Mouse (Mus musculus) stomach, embryonic 15.5 days (tissue): Measurements from ENCODE around the gene Gm11214. TPM values are rescaled to one million over a fixed set of nuclear protein-coding genes. Genes with fewer than 3 reads are reported as not detected.

Experiments used
- ATAC-seq: fragments of 200-750 bp; cut with Nextera tagmentation; 2 replicates; pipeline ENCODE4 v1.8.0; 2017; ENCODE audit warnings: low read depth, moderate number of reproducible peaks, moderate TSS enrichment; ENCODE audit not compliant: insufficient read depth, low FRiP score
- H3K27ac ChIP-seq: fragments of 300-500 bp; sonication (generic); 2 replicates; pipeline ENCODE4 v1.5.1; 2015; ENCODE audit warnings: mild to moderate bottlenecking, inconsistent platforms
- H3K27me3 ChIP-seq: fragments of 300-500 bp; sonication (generic); replicated peaks from 2 replicates; pipeline ENCODE4 v1.6.1; 2015; ENCODE audit warnings: inconsistent platforms
- H3K36me3 ChIP-seq: fragments of 300-500 bp; sonication (generic); 2 replicates; pipeline ENCODE4 v1.6.1; 2015; ENCODE audit warnings: inconsistent platforms
- H3K4me1 ChIP-seq: fragments of 300-500 bp; sonication (generic); 2 replicates; pipeline ENCODE4 v1.6.1; 2015; ENCODE audit warnings: inconsistent platforms
- H3K4me2 ChIP-seq: fragments of 300-500 bp; sonication (generic); 2 replicates; pipeline ENCODE4 v1.6.1; 2015; ENCODE audit warnings: mild to moderate bottlenecking, inconsistent platforms
- H3K4me3 ChIP-seq: fragments of 300-500 bp; sonication (generic); replicated peaks from 2 replicates; pipeline ENCODE4 v1.5.1; 2015; ENCODE audit warnings: inconsistent platforms
- H3K9ac ChIP-seq: fragments of 300-500 bp; sonication (generic); 2 replicates; pipeline ENCODE4 v1.6.1; 2015; ENCODE audit warnings: inconsistent platforms
- H3K9me3 ChIP-seq: fragments of 300-500 bp; sonication (generic); 2 replicates; pipeline ENCODE4 v1.6.1; 2016; ENCODE audit warnings: inconsistent platforms
- WGBS: fragments of 180-500 bp; shearing (Covaris S2); methylation state at CpG from one replicate; pipeline ENCODE4 v1.1.7; 2015; 5-methylcytosine and 5-hydroxymethylcytosine counted together
- polyA plus RNA-seq: library from polyadenylated mRNA; unstranded; fragments of >200 nt; fragmentation: Nextera tagmentation; extraction: Ambion mirVana; gene quantifications from 2 replicates; pipeline ENCODE4 v1.2.1, GENCODE M21; 2015

Gene Gm11214
- polyA plus RNA-seq, 1 experiment from 2014 or later, result not detected

DNA sequence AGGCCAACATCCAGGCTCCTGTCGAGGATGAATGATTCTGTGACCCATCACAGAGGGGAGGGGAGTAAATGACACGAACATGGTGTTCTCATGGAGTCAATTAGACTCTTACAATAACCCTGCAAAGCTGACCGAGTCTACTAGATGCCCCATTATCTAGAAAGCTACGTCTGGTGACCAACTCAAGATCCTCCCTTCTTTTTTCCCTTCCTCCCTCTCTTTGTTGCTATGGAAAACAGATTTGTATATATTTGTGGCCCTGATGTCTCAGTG is 22.0 kb upstream of the Gm11214 start:
- Histone ChIP-seq H3K4me2 (no peak overlapping the region), H3K9ac (no peak overlapping the region), H3K4me1 (no peaks in the 10 kb centered on the region), H3K9me3 (no peaks in the 10 kb centered on the region), H3K4me3 (no peak overlapping the region), H3K27ac (no peak overlapping the region), H3K27me3 (no peaks in the 10 kb centered on the region), H3K36me3 (no peaks in the 10 kb centered on the region)
- no peak for ATAC-seq
- WGBS, result 58% methylated on average over 4 of the region's 4 CpGs

DNA sequence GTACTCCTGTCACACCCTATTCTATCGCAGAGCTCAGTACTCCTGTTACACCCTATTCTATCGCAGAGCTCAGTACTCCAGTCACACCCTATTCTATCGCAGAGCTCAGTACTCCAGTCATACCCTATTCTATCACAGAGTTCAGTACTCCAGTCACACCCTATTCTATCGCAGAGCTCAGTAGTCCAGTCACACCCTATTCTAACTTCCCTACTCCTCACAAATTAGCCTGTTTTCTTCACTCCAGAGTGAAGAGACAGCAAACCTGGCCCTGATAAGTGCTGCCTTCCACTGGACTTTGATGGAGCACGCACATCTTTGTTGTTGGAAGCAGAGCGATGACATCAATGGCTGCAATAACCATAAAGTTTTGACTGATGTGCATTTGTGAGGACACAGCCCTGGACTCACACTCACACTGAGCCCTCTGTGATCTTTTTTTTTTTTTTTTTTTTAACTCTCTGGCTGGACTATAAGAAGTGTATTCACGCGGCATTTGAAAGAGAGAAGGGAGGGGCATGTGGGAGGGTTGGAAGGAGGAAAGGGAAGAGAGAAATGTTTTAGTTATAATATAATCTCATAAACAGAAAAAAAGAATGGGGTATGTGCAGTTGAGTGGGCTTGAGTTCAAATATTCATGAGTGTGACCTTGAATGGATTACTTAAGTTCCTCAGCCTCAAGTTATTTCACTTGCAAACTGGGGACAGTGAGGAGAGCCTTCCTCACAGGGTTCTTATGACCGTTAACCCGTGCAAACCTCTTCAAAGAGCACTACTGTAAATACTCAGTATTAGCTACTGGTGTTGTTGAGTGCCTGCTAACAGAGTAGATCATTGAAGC is 21.5 kb upstream of the Gm11214 start:
- Histone ChIP-seq H3K4me1 (no peaks in the 10 kb centered on the region), H3K36me3 (no peaks in the 10 kb centered on the region), H3K27me3 (no peaks in the 10 kb centered on the region), H3K9me3 (no peaks in the 10 kb centered on the region), H3K4me2 (no peak overlapping the region), H3K4me3 (no peak overlapping the region), H3K27ac (no peak overlapping the region), H3K9ac (no peak overlapping the region)
- ATAC-seq, result no peak
- WGBS, result 80% methylated on average over 10 of the region's 10 CpGs

DNA sequence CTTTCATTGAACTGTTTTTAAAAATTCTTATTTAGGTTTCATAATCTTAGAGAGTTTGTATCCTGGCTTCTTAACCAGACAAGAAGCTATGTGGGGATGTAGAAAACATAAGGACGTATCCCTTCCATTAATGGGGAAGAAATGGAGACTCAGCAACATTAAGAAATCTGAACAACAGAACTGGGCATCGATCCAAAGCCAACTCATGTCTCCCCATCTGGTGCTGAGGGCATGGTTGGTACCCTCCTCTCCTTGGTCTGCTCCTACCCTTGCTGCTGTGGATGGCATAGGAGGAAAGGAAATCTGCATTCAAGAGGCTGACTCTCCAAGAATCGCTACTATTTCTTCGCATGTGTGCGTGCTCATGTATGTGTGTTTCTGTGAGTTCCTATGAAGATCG is 20.5 kb upstream of the Gm11214 start:
- H3K9ac ChIP-seq, result no peak overlapping the region
- WGBS, result 92% methylated on average over 6 of the region's 6 CpGs
- H3K36me3 ChIP-seq, result no peaks in the 10 kb centered on the region
- H3K4me2 ChIP-seq, result no peak overlapping the region
- H3K4me1 ChIP-seq, result no peaks in the 10 kb centered on the region
- H3K4me3 ChIP-seq, result no peak overlapping the region
- no peaks in the 10 kb centered on the region for H3K27me3 ChIP-seq
- H3K27ac ChIP-seq, result no peak overlapping the region
- H3K9me3 ChIP-seq, result no peaks in the 10 kb centered on the region
- no peak for ATAC-seq

DNA sequence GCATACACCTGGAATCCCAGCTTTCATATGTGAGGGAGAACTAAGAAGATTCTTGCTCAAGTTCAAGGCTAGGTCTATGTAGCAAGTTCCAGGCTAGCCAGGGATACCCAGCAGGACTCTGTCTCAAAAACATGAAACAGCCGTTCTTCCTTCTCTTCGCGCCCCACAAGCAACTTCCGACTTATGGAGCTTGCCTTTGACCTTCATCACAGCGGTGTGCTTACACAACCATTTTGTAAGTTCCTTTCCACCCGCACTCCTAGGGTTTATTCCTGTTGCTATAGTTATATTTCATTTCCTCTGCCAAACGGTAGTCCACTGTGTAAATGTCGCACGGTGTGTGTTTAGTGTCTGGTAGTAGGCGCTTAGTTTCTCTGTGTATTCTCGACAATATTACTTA is 19.9 kb upstream of the Gm11214 start:
- ATAC-seq, result no peak
- no peaks in the 10 kb centered on the region for H3K9me3 ChIP-seq
- H3K36me3 ChIP-seq, result no peaks in the 10 kb centered on the region
- H3K4me2 ChIP-seq, result no peak overlapping the region
- no peaks in the 10 kb centered on the region for H3K4me1 ChIP-seq
- H3K27ac ChIP-seq, result no peak overlapping the region
- WGBS, result 53% methylated on average over 11 of the region's 11 CpGs
- no peak overlapping the region for H3K4me3 ChIP-seq
- no peaks in the 10 kb centered on the region for H3K27me3 ChIP-seq
- no peak overlapping the region for H3K9ac ChIP-seq

DNA sequence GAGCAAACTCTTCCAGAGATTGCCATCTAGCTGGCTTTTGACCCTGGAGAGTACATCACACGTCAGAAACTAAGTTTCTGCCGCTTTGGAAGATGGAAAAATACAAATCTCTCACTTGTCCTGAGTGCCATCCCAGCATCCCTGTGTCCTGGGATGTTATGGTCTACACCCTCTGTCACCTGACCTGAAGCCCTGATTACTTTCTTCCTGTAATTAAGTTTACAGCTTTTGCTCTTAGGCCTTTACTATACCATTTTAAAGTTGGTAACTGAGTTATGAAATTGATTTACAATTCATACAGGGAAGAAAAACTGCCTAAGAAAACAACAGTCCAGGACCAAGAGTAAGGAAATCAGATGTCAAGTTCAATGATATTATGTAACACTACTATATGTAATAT is 19.3 kb upstream of the Gm11214 start:
- H3K36me3 ChIP-seq, result no peaks in the 10 kb centered on the region
- WGBS, result 83% methylated on average over 2 of the region's 2 CpGs
- ATAC-seq, result no peak

DNA sequence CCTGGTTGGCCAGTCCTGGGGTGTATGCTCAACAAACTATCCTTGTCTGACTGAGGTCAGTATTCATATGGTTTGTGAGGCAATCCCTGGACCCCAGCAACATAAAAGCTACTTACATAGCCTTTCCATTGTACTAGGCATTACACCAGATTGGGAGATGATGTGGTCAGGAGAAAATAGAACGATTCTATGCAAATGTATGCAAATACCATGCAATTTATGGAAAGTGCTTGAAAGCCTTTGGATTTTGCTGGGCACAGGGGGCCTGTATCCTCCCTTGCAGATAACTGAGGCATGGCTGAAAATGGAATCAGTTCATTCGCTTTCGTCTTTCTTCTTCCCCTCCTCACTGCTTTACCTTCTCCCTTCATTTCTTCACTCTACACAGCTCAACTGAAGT is 18.4 kb upstream of the Gm11214 start:
- Histone ChIP-seq H3K27ac (no peak overlapping the region), H3K9me3 (no peaks in the 10 kb centered on the region), H3K4me1 (no peaks in the 10 kb centered on the region), H3K36me3 (no peaks in the 10 kb centered on the region), H3K27me3 (no peaks in the 10 kb centered on the region), H3K4me3 (no peak overlapping the region), H3K4me2 (no peak overlapping the region), H3K9ac (no peak overlapping the region)
- no peak for ATAC-seq
- 92% methylated on average over 3 of the region's 3 CpGs for WGBS

More for the DNA sequence above, 19.3 kb upstream of the Gm11214 start:
- Histone ChIP-seq H3K4me1 (no peaks in the 10 kb centered on the region), H3K9me3 (no peaks in the 10 kb centered on the region), H3K9ac (no peak overlapping the region), H3K4me3 (no peak overlapping the region), H3K27me3 (no peaks in the 10 kb centered on the region), H3K4me2 (no peak overlapping the region), H3K27ac (no peak overlapping the region)

DNA sequence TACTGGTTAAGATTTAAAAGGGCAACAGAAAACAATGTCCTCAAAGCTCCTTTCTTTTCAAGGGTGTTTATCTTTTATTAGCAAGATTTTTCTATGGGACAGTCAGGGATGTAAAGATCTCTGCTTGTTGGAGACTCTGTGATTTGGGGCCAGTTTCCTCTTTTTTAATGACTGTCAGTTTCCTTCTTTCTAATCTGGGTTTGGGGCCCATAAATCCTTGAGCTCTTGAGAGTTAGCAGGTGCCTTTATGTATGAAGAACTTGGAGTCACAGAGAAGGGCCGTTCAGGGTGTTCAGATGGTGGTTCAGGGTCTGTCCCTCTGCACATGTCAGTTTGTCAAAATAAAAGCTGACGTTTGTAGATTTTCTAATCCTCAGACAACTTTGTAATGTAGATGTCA is 11.9 kb upstream of the Gm11214 start:
- Histone ChIP-seq H3K4me2 (no peak overlapping the region), H3K4me3 (no peak overlapping the region), H3K36me3 (no peaks in the 10 kb centered on the region), H3K9ac (no peak overlapping the region), H3K4me1 (no peaks in the 10 kb centered on the region), H3K27ac (no peak overlapping the region), H3K9me3 (no peaks in the 10 kb centered on the region), H3K27me3 (no peaks in the 10 kb centered on the region)
- no peak for ATAC-seq
- 57% methylated on average over 2 of the region's 2 CpGs for WGBS

DNA sequence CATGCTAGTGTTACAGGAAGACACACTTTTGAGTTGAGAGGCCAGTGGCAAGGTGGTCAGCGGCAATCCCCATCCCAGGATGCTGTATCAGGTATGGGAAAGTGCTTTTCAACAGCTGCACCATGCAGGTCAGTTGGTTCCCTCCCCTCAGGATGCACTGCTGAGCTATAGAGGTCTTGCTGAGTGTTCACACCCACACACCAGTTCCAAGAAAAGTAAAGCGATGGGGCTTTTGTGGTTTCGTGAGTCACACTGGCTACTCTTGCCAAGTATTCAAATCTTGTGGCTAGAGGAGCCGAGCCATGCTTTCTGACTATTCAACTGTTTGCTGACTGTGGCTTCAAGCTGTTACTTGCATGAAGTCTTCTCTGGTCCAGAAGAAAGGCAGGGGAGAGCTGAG is 5.1 kb upstream of the Gm11214 start:
- Histone ChIP-seq H3K9me3 (no peaks in the 10 kb centered on the region), H3K27ac (no peak overlapping the region), H3K4me3 (no peak overlapping the region), H3K9ac (no peak overlapping the region), H3K27me3 (no peaks in the 10 kb centered on the region), H3K36me3 (no peaks in the 10 kb centered on the region), H3K4me2 (no peak overlapping the region), H3K4me1 (no peaks in the 10 kb centered on the region)
- ATAC-seq, result no peak
- 67% methylated on average over 4 of the region's 4 CpGs for WGBS

DNA sequence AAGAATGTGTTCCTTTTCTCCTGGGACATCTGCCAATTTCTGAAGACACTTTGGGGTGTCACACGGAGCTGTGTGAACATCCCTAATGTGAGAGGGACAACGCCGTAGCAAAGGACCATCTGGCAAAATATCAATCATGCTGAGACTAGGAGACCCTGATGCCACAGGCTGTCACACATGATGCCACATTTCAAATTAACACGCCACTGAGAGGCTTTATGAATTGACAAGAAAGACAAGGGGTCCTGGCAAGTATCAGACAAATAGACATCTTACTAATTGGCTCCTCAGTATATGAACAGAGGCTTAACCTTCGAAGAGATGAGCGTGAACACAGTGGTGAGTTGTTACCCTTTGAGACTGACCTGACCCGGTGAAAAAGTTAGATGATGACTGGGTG is 2.6 kb upstream of the Gm11214 start:
- H3K9ac ChIP-seq, result no peak overlapping the region
- H3K36me3 ChIP-seq, result no peaks in the 10 kb centered on the region
- H3K9me3 ChIP-seq, result no peaks in the 10 kb centered on the region
- no peaks in the 10 kb centered on the region for H3K27me3 ChIP-seq
- no peak overlapping the region for H3K27ac ChIP-seq
- WGBS, result 72% methylated on average over 7 of the region's 7 CpGs
- H3K4me2 ChIP-seq, result no peak overlapping the region
- H3K4me3 ChIP-seq, result no peak overlapping the region
- no peaks in the 10 kb centered on the region for H3K4me1 ChIP-seq
- no peak for ATAC-seq

DNA sequence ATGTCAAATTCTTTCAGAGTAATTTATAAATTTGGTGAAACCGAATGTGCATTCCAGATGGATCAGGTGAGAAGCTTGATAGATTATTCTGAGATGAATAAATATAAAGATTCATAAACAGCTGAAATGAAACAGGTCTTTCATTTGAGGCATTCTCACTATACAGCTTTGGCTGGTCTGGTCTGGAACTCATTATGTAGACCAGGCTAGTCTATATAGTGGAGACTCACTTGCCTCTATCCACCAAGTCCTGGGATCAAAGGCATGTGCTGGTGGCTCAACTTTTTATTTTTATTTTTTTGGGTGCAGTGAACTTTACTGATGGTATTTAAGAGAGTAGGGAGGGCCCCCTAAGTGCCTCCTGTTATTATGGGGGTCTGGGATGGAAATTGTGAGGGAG is 1.3 kb downstream of the Gm11214 start:
- no peak for ATAC-seq

DNA sequence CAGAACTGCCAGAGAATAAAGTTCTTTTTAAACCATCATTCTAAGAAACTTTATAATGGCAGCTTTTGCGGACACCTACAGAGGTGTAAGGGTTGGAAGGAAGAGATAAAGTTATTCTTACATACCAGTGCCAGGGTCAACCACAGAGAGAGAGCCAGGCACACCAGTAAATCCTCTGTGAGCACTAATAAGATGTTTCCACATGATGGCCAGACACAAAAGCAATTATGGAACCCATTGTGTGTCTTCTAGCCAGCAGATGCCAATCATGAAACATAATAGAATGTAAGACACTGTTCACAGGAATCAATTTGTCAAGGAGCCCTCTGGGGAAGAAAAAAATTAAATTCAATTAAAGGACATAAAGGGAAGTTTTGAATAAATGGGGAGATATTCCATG is 1.8 kb downstream of the Gm11214 start:
- no peak overlapping the region for H3K4me2 ChIP-seq
- no peaks in the 10 kb centered on the region for H3K4me1 ChIP-seq
- no peaks in the 10 kb centered on the region for H3K27me3 ChIP-seq
- no peak overlapping the region for H3K9ac ChIP-seq
- no peaks in the 10 kb centered on the region for H3K36me3 ChIP-seq
- H3K4me3 ChIP-seq, result no peak overlapping the region
- no peaks in the 10 kb centered on the region for H3K9me3 ChIP-seq
- no peak overlapping the region for H3K27ac ChIP-seq
- 72% methylated on average over 1 of the region's 1 CpGs for WGBS
- no peak for ATAC-seq

More for the DNA sequence above, 1.3 kb downstream of the Gm11214 start:
- Histone ChIP-seq H3K4me2 (no peak overlapping the region), H3K27ac (no peak overlapping the region), H3K9ac (no peak overlapping the region), H3K9me3 (no peaks in the 10 kb centered on the region), H3K4me3 (no peak overlapping the region), H3K27me3 (no peaks in the 10 kb centered on the region), H3K4me1 (no peaks in the 10 kb centered on the region), H3K36me3 (no peaks in the 10 kb centered on the region)
- 79% methylated on average over 1 of the region's 1 CpGs for WGBS

DNA sequence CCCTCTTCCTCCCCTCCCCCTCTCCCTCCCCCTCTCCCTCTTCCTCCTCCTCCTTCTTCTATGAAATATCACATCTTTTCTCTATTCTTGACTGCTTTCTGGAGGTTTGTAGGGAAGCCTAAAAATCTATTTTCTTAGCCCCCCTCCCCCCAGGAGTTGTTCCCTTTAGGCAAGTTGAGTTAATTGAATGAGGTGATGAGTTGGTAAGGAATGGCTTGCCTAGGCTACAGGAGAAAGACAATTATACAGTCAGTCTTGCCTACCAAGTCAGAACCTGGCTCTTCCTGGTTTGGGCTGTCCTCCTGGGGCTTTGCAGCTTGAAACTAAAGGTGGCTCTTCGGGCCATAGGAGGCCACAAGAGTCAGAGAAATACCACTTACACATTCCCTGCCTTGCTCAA is 3.4 kb downstream of the Gm11214 start:
- H3K4me1 ChIP-seq, result no peaks in the 10 kb centered on the region
- H3K4me2 ChIP-seq, result no peak overlapping the region
- H3K27me3 ChIP-seq, result no peaks in the 10 kb centered on the region
- H3K36me3 ChIP-seq, result no peaks in the 10 kb centered on the region
- H3K9me3 ChIP-seq, result no peaks in the 10 kb centered on the region
- no peak overlapping the region for H3K4me3 ChIP-seq
- 85% methylated on average over 1 of the region's 1 CpGs for WGBS
- ATAC-seq, result no peak
- H3K9ac ChIP-seq, result no peak overlapping the region
- no peak overlapping the region for H3K27ac ChIP-seq

DNA sequence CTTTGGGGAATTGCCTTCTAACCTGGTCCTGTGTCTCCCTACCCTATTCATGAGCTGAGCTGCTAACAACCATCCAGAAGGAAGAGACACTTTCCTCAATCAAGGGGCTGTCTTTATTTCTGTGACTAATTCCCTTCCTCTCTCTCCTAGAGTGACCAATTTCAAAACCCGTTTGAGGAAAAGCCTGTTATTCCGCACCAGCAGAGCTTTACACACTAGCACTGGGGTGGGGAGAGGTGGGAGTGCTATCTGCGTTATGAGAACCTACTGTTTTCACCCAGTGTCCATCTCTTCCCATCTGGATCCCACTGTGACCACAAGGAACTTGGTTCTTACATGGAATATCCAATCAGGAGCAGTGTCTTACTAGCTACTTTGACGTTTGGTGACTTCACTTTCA is 4.1 kb downstream of the Gm11214 start:
- Histone ChIP-seq H3K9ac (no peak overlapping the region), H3K4me3 (no peak overlapping the region), H3K4me1 (no peaks in the 10 kb centered on the region), H3K36me3 (no peaks in the 10 kb centered on the region), H3K4me2 (no peak overlapping the region), H3K27ac (no peak overlapping the region), H3K9me3 (no peaks in the 10 kb centered on the region), H3K27me3 (no peaks in the 10 kb centered on the region)
- WGBS, result 37% methylated on average over 4 of the region's 4 CpGs
- no peak for ATAC-seq
